Mouse (Mus musculus) 3134 (cell line): ENCODE results near the gene Abcb4.
"Not testable (repeated sequence)": the region's sequence is repeated elsewhere in the genome, so short reads cannot be mapped to it uniquely, and the experiment has no call there.

ENCODE experiments used
- DNase-seq: peaks from one replicate; pipeline ENCODE4 v3.0.0-alpha.2; 2011; ENCODE audit warnings: low spot score; ENCODE audit not compliant: insufficient read length; ENCODE audit errors: extremely low read depth

The Abcb4 gene

DNA sequence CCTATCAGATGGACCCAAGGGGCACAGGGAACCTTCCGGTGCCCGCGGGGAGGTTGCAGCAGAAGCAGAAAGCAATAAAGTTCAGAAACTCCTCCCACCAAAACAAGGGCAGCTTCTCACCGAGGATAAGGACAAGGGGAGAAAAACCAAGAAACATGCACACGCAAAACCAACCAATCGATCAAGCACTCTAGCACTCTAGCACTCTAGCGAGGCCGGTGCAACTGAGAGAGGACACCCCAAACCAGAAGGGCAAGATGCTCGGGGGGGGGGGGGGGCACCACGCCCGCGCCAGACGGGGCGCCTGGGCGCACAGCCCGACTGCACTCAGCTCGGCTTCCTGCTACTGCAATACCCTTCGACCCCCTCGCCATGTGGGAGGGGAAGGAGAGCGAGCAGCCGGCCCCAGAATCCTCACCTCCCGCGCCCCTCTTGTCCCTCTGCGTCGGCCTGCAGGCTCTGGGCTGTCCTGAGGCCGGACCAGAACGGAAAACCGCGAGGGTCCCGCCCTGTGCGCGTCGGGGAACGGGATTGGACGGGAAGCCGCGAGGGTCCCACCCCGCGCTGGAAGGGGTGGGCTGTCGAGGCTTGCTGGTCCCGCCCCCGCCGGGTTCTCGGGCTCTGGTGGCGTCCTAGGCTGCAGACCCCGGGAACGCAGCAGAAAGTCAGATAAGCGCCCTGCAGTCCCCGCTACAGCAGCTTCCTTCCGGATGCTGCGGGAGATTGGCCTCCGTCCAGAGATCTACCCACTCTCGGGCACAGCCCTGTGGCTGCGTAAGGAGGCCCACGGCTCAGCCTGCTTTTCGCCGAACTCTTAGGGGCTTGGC is 103.4 kb downstream of the Abcb4 start, which contains the start of gene Crot:
Crot (minus strand) TSS at position 639 of the 827 bp plus-strand sequence.
- peak; percentile 94 for DNase-seq

DNA sequence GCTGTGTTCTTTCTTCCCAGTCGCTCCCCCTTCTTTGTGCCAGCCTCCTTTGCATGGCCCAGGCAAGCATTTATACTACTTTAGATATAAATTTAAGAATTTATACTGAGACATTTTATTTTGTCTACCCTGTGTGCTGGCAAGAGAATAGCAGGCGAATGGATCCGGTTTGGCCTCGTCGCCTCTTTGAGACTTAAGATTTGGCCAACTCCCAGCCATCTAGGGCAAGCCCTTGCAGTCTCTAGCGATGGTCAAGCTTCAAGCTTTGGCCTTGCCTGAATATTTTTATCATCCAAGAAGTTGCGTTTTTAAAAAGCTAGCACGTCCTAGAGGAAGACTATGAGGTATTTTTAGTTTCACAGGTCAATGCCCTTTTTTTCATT is 104.0 kb downstream of the Abcb4 start:
- no peak for DNase-seq

DNA sequence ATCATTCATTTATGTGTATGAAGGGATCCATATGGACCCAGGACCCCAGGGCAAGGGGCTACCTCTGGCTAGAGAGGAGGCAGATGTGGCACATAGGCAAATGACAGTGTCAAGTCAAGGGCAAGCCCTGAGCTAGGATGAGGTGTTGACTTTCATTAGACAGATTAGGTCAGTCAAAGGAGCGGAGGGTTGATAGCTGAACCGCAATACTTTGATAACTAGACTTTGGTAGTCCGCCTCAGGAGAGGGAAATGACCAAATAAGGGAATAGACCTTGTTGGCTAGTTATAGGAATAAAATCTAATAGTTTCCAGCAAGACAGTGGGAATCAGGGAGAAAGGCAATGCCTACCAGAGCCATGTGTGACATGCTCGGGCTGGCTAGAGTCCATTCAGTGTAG is 105.6 kb downstream of the Abcb4 start:
- DNase-seq: no peak

DNA sequence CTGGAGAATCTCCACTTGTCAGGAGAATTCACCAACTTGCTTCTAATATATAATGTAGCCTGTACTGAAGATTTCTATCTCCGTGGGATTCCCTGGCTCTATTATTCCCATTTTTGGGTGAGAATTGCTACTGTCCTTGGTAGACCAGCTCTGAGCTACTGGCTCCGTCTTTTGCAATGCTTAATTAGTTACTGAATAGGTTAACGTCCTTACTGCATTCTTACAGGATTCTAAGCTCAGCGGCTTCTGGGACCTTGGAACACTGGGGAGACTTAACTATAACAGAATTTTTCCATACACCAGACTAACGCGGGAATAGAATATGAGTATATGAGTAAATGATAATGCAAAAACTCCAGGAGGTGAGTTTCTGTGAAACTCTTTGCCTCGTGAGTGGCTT is 106.5 kb downstream of the Abcb4 start:
- DNase-seq: not testable (repeated sequence)

DNA sequence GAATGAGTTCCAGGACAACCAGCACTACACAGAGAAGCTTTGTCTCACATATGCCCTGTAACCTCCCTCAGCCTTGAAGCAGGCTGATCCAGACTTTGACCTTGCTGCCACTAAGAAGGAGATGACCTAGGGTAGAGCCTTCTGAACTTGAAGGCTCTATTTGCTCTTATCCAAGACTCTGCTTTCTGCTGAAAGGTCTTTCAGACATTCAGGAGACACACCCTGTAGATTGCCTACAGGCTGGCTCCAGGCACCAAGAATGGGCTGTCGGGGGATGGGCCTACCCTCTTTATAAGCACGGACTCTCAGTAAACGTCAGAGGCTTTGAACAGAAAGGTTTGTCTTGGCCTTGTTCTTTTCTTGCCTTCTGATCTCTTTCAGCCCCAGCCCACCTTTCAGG is 113.1 kb downstream of the Abcb4 start:
- DNase-seq: not testable (repeated sequence)
